Mouse (Mus musculus): ENCODE measurements around the gene Stx4a. TPM values are rescaled to one million over a fixed set of nuclear protein-coding genes. Genes with fewer than 3 reads are reported as not detected.
A peak's percentile ranks its signal among the peaks of the same experiment; 100 is the strongest.
"Not testable (repeated sequence)": the region's sequence is repeated elsewhere in the genome, so short reads cannot be mapped to it uniquely, and the experiment has no call there.

Gene Stx4a
- total RNA-seq (2021) = 10 to 100 TPM; 82.8 to 84.9 TPM
- long read RNA-seq, experiment 1, transcript Stx4a-201 (11 exons, 1,456 nt) = major isoform, 8 of 21 reads
- long read RNA-seq, experiment 1, partial matches to known transcripts = 9 of 21 reads
- long read RNA-seq, experiment 1, other reads (novel, unspliced or antisense) = 2 of 21 reads
- long read RNA-seq, experiment 2, partial matches to known transcripts = 5 of 15 reads
- long read RNA-seq, experiment 2, other reads (novel, unspliced or antisense) = 2 of 15 reads

DNA sequence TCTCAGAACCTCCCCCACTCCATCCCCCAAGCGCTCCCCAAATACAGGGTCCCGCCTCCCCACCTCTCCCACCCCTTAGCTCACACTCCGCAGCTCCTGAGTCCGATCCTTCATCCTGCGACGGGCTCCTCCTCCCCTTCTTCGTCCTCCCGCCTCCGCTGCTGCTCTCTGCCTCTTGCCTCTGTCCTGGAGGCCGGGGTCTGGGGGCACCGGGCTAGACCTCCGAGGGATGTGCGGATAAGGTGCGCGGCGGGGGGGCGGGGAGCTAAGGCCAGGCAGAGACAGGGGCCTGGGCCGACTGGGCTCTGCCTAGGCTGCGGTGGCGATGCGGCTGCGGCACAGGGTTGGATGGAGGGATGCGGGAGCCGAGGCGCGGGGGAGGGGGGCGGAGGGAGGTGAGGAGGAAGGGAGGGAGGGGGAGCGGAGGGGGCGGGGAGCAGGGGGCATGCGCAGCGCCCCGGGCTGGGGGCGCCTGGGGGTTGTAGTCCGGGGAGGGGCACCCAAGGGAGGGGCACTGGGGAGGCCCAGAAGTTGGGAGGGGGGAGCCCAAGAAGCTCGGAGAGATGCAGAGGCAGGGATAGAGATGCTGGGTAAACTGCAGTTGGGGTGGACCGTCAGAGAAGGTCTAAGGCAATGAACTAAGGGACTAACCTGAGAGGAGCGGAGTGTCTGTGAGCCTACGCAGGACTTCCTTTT lies at the start of gene Stx4a, which contains the start of gene Stx1b:
TSS of gene Stx4a (plus strand) at position 119 of the 696 bp plus-strand sequence.
TSS of gene Stx1b (minus strand) at position 374 of the 696 bp plus-strand sequence.
- DNase-seq (ENCODE audit: low spot score in 2 of 2) = peak; percentile 55 to 64

DNA sequence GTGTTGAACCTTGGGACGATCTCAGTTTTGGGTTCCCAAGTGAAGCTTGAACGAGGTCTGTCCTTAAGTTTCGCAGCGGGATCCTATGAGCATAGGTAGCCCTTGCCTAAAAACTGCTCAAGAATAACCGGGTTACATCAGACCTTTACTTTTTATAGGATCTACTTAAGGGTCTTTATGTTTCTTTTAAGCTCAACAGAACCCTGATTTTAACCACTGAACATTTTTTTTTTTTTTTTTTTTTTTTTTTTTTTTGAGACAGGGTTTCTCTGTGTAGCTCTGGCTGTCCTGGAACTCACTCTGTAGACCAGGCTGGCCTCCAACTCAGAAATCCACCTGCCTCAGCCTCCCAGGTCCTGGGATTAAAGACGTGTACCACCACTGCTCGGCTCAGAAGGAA lies 48.3 kb upstream of the Stx4a start:
- DNase-seq (ENCODE audit: low spot score in 2 of 2) = not testable (repeated sequence)

DNA sequence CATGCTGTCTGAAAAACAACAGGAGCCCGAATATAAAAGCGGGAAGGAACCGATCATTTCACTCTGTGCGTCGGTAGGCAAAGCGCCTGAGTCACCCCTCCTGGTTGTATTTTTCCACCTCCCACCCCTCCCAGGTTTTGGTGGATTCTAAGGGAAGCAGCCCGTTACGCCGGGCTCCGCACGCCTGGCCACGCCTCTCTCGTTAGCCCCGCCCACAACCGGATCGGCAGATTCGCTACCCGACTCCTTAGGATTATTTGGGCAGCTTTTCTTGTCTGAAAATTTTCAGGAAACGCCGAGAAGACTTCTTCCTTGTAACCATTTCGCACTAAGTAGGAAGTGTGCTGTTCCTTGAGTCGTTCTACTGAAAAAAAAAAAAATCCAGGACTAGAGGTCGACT lies 47.7 kb upstream of the Stx4a start, which contains the start of gene Setd1a:
TSS of gene Setd1a (plus strand) at position 245 of the 400 bp plus-strand sequence.
- DNase-seq (ENCODE audit: low spot score in 2 of 2) = peak; percentile 77 to 90

DNA sequence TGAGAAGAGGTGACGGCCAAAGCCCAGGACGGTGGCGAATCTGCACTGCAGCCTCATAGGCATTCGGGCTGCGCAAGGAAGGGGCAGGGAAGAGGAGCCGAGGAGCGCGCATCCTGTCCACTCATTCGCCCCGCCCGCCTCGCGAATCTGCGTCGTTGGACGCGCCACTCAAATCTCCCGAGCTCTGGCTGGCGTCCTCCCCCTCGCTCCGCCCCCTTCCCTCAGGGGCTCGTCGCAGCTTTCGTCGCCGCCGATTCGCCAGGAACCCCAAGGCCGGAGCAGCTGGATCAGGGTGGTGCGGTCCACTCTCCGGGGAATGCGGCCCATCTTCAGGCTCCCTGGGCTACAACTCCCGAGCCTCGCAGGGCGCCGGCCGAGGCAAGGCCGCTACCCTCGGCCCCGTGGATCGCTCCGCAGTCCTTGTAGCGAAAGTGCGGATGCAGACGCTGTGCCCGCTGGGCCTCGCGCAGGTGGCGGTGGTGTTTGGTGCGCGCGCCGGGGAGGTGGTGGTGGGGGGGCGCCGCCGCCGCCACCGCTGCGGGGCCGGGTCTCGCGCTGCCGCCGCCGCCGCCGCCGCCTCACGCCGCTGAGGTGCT lies 47.1 kb upstream of the Stx4a start:
- DNase-seq (ENCODE audit: low spot score in 2 of 2) = peak; percentile 96 to 98

DNA sequence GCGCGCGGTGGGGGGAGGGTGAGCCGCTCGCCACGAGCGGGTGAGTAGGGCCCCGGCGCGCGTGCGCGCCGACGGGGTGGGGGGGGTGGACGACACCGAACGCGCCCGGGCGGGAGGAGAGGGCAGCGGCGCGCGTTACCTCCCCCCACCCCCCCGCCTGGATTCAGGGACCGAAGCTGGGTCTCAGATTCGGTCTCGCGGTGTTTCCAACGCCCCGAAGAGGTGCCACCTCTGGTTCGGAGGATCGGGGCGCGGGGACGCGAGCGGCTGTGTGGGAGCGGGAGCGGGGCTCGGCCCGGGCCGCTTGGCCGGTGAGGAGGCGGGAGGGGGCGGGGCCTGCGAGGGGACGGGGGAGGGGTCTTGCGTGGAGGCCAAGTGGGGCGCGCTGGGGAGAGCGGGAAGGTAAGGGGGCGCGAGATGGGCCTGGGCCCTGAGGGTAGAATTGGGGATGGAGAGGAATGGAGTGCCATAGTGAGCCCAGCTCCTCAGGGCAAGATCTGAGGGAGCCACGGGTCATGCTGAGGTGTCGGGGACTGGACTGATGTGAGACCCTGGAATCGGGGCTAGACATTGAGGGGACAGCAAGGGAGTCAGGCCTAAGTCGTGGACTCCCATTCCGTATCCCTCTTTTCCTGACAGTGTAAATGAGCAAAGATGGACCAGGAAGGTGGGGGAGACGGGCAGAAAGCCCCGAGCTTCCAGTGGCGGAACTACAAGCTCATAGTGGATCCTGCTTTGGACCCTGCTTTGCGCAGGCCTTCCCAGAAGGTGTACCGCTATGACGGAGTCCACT lies 46.4 kb upstream of the Stx4a start:
- DNase-seq (ENCODE audit: low spot score in 2 of 2) = peak; percentile 59 to 73

DNA sequence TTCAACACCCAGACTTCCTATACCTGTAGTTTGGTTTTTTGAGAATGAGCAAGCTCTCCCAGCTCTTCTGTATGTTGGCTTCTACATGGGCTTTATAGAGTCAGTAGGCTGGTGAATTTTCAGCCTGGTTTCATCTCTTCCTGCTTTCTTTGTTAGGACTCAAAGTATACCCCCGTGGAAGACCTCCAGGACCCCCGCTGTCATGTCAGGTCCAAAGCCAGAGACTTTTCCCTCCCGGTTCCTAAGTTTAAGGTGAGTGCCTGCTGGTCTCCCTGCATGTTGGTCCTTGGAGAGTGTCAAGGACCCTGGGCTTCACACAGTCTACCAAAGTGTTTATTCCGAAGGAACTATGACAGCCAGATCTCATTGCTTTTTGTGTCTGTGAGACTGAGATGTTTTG lies 45.7 kb upstream of the Stx4a start:
- DNase-seq (ENCODE audit: low spot score in 2 of 2) = no peak

DNA sequence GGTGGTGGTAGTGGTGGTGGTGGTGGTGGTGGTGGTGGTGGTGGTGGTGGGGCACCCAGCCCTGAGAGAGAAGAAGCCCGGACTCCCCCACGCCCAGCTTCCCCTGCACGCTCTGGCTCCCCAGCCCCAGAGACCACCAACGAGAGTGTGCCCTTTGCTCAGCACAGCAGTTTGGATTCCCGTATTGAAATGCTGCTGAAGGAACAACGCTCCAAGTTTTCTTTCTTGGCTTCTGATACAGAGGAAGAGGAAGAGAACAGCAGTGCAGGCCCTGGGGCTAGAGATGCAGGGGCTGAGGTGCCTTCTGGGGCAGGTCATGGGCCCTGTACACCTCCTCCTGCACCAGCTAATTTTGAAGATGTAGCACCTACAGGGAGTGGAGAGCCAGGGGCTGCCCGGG lies 38.8 kb upstream of the Stx4a start, which contains the start of gene Gm49388:
TSS of gene Gm49388 (plus strand) at position 301 of the 400 bp plus-strand sequence.
- DNase-seq (ENCODE audit: low spot score in 2 of 2) = no peak

DNA sequence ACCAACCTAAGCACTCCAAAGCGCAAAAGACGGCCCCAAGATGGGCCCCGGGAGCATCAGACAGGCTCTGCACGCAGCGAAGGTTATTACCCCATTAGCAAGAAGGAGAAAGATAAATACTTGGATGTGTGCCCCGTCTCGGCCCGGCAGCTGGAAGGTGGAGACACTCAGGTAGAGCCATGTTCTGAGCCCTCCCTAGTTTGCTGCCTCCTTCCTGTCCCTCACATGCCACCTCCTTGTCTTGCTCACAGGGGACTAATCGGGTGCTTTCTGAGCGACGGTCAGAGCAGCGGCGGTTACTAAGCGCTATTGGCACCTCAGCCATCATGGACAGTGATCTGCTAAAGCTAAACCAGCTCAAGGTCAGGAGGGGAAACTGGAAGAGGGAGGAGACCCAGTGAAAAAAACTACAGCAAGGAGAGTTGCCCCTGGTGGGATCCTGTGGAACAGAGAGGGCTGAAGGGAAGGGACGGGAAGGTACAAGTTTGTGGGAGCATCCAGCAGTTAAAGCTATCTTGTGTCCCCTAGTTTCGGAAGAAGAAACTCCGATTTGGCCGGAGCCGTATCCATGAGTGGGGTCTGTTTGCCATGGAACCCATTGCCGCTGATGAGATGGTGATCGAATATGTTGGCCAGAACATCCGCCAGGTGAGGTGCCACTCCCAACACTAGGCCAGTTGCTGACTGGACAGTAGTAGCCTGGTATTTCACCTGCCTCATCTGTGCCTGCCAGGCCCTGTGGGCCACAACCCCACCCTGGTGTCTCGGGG lies 26.8 kb upstream of the Stx4a start:
- no peak for DNase-seq (ENCODE audit: low spot score in 2 of 2)

DNA sequence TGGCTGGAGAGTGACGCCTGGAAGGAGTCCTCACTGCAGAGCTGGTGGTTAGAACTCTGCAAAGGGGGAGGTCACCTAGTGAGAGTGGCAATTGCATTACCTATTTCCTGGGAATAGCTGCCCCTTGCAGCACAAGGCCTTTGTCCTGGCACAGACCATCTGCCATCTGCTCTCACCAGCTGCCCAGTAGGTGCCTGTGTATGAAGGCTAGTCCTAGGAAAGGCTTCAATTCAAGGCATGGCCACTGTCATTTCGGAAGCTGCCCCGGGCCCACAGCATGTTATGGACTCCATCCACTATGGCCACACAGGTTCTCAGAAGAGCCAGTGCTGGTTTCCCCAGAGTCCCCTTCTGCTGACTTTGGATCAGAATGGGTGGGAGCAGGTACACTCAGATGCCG lies 25.5 kb upstream of the Stx4a start:
- no peak for DNase-seq (ENCODE audit: low spot score in 2 of 2)

DNA sequence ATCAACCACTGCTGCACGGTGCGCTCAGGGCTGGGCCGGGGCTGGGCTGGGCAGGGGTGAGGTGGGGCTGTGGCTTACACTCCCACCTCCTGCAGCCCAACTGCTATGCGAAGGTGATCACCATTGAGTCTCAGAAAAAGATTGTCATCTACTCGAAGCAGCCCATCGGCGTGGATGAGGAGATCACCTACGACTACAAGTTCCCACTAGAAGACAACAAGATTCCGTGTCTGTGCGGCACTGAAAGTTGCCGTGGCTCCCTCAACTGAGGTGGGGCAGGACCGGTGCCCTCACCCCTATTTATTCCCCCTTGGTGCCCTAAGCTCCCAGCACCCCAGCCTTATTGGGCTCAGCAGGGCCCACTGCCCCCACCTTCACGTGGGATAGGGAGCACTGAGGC lies 24.9 kb upstream of the Stx4a start:
- DNase-seq (ENCODE audit: low spot score in 2 of 2) = no peak

DNA sequence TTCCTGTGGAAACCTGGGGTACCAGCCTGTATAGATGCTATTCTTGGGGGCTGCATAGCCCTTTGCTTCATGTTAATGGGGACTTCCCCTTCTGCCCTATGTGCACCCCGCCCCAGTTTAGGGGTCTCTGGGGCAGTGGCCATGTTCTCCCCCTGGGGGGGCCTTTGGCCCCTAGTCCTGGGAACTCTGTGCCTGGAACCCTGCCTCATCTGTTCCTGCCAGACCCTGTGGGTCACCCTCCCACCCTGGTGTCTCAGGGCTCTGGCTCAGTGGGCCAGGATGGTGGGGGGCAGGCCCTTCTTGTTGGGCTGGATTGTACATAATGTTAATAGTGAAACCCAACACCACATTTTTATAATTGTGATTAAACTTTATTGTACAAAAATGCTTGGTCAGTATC lies 24.4 kb upstream of the Stx4a start:
- no peak for DNase-seq (ENCODE audit: low spot score in 2 of 2)

DNA sequence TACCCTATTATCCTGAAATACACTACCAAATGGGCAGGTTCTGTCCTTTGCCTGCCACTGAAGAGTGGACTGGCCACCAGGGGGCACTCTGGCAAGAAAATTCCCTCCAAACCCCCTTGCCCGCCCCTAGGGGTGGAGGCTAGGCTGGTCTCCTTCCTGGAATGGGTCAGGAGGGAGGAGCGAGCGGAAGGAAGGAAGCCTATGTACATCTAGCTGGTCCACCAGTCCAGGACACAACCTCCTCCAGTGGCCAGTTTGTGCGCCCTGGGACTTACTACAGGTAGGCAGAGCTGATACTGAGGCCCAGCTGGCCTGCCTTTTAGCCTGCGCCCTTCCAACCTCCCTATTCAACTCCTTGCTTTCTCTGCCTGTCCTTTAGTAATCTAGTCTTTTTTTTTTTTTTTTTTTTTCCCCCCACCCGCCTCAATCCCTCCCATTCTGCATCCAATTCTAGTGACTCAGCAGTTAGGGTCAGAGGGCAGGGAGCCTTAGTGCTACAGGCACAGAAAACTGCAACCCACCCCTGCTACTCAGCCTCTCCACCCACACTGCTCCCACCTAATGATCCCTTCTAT lies 23.6 kb upstream of the Stx4a start, which contains the start of gene Hsd3b7:
TSS of gene Hsd3b7 (plus strand) at position 170 of the 575 bp plus-strand sequence.
- DNase-seq (ENCODE audit: low spot score in 2 of 2) = peak; percentile 93 to 95

DNA sequence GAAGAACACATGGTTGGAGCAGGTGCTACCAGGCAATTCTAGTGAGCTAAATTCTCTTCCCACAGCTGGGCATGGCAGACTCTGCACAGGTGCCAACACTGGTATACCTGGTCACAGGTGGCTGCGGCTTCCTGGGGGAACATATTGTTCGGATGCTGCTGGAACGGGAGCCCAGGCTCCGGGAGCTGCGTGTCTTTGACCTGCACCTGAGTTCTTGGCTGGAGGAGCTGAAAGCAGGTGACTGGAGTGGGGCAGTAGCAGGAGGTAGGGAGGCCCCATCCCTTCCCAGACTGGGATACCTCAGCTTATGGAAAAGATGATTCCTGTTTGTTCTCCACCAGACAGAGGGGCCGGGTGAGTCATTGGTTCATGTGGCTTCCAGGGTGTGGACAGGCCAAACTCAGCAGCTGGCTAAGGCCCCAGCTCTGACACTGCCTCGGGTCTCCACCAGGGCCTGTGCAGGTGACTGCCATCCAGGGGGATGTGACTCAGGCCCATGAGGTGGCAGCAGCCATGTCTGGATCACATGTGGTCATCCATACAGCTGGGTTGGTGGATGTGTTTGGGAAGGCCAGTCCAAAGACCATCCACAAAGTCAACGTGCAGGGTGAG lies 23.0 kb upstream of the Stx4a start:
- no peak for DNase-seq (ENCODE audit: low spot score in 2 of 2)

DNA sequence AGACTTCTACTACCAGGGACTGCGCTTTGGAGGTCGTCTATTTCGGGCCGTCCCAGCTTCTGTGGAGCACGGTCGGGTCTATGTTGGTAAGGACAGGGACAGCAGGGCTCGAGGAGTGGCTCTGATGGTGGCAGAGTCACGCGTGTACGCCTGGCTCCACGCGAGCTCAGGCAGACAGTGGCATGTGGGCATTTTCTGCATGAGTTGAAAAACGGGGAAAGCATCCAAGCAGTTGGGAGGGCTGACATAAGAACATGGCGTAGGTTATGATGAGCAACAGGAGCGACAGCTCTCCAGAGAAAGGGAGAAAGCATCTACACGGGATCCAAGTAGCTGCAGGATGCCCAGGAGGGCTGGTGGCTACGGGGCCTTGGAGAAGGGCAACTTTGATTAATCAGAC lies 21.8 kb upstream of the Stx4a start:
- DNase-seq (ENCODE audit: low spot score in 2 of 2) = no peak

DNA sequence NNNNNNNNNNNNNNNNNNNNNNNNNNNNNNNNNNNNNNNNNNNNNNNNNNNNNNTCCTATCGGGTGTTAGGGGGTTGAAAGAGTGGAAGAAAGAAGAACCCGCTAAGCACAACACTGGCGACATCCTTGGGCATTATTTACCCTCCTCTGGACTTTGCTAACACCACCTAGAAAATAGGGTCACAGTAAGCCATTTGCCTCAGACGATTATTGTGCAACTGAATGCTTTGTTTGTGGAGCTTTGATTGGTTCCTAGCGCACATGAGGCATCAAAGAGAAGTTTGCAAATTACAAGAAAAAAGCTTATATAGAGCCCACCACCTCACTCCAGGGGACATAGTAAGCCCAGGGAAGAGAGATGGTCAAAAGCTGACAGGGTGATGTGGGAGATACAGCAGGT lies 15.3 kb upstream of the Stx4a start:
- DNase-seq (ENCODE audit: low spot score in 2 of 2) = no peak

DNA sequence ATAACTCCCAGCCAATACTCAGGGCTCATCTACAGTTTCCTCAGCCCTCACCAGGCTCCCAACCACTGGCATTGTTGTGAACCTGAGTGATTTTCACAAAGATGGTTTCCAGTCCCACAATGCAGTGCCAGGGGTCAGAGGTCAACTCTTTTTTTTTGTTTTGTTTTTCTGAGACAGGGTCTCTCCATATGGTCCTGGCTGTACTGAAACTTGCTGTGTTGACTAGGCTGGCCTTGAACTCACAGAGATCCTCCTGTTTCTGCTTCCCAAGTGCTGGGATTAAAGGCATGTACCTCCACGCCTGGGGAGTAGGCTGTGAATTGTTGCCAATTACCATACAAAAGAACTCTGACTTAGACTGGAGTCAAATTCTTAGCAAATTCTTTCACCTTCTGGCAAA lies 14.2 kb upstream of the Stx4a start:
- no peak for DNase-seq (ENCODE audit: low spot score in 2 of 2)

DNA sequence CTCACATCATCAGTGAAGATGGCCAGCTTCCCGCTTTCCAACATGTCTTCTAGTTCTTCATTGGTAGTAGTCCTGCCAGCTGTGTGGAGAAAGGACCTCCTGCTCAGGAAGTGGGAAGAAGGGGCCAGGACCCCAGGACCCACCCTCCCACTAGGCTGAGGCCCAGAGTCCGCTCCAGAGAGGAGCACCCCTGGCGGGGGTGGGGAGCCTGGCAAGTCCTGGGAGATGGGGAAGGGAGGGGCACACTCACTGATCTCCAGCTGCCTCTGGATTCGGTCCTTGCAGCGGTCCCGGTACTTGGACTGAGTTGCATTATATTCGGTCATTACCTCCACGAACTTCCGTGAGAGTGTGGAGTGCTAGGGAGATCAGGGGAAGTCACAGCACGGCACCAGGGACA lies 13.4 kb upstream of the Stx4a start:
- no peak for DNase-seq (ENCODE audit: low spot score in 2 of 2)

DNA sequence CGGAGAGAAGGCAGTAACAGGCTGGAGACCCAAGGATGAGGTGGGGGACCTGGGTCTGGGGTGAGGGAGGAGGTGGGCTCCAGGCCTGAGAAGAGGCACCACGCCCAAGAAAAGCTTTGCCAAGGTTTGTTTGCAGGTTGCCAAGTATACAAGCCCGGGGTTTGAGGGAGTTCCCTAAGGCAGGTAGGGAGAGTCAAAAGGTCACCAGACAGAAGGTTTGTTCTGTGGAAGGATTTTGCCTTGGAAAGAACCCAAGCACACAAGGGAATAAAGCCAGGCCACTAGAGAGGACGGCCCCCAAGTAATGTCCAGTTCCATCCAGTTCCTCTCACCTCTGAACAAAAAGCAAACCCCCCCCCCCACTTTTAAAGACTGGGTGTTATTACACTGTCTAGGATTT lies 12.9 kb upstream of the Stx4a start:
- DNase-seq (ENCODE audit: low spot score in 2 of 2) = no peak

DNA sequence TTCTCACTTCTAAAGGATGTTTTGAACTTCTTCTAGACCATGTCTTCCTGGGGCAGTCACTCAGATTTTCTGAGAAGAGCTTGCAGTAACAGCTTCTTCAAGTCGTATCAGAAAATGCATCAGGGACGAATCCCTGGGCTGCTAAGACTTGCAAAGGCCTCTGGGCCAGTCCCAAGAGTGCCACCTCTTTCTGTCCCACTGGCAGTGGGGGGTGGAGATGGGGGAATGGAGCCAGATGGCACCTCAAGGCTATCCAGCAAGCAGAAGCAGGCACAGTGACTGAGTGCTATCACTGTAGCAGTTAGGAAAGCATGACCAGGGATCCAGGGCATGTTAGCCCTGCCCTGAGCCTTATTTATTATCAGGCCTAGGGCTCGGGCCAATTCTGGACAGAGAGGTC lies 11.8 kb upstream of the Stx4a start:
- DNase-seq (ENCODE audit: low spot score in 2 of 2) = no peak

DNA sequence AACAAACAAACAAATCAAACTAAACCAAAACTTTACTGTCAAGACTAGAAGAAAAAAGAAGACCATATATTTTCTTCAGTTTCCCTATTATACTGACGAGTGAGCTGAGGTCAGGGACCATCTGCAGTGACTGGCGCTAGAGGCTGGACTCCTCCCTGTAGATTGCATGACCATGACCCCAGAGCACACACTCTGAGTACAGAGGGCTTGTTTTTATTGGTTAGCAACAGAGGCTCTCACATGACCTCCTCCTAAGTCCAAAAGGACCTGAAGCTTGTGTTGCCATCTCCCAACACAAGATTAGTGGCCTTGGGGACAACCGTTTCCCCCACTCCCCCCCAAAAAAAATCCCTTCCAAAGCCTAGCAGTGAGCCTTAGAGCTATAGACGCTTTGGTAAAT lies 10.3 kb upstream of the Stx4a start:
- no peak for DNase-seq (ENCODE audit: low spot score in 2 of 2)
